Mouse (Mus musculus) stomach, embryonic 15.5 days (tissue): ENCODE measurements around the gene Pard3. TPM values are rescaled to one million over a fixed set of nuclear protein-coding genes. Genes with fewer than 3 reads are reported as not detected.

Source experiments
- ATAC-seq: fragments of 200-750 bp; cut with Nextera tagmentation; 2 replicates; pipeline ENCODE4 v1.8.0; 2017; ENCODE audit warnings: low read depth, moderate number of reproducible peaks, moderate TSS enrichment; ENCODE audit not compliant: insufficient read depth, low FRiP score
- H3K27ac ChIP-seq: fragments of 300-500 bp; sonication (generic); 2 replicates; pipeline ENCODE4 v1.5.1; 2015; ENCODE audit warnings: mild to moderate bottlenecking, inconsistent platforms
- H3K27me3 ChIP-seq: fragments of 300-500 bp; sonication (generic); replicated peaks from 2 replicates; pipeline ENCODE4 v1.6.1; 2015; ENCODE audit warnings: inconsistent platforms
- H3K36me3 ChIP-seq: fragments of 300-500 bp; sonication (generic); 2 replicates; pipeline ENCODE4 v1.6.1; 2015; ENCODE audit warnings: inconsistent platforms
- H3K4me1 ChIP-seq: fragments of 300-500 bp; sonication (generic); 2 replicates; pipeline ENCODE4 v1.6.1; 2015; ENCODE audit warnings: inconsistent platforms
- H3K4me2 ChIP-seq: fragments of 300-500 bp; sonication (generic); 2 replicates; pipeline ENCODE4 v1.6.1; 2015; ENCODE audit warnings: mild to moderate bottlenecking, inconsistent platforms
- H3K4me3 ChIP-seq: fragments of 300-500 bp; sonication (generic); replicated peaks from 2 replicates; pipeline ENCODE4 v1.5.1; 2015; ENCODE audit warnings: inconsistent platforms
- H3K9ac ChIP-seq: fragments of 300-500 bp; sonication (generic); 2 replicates; pipeline ENCODE4 v1.6.1; 2015; ENCODE audit warnings: inconsistent platforms
- H3K9me3 ChIP-seq: fragments of 300-500 bp; sonication (generic); 2 replicates; pipeline ENCODE4 v1.6.1; 2016; ENCODE audit warnings: inconsistent platforms
- WGBS: fragments of 180-500 bp; shearing (Covaris S2); methylation state at CpG from one replicate; pipeline ENCODE4 v1.1.7; 2015; 5-methylcytosine and 5-hydroxymethylcytosine counted together
- polyA plus RNA-seq: library from polyadenylated mRNA; unstranded; fragments of >200 nt; fragmentation: Nextera tagmentation; extraction: Ambion mirVana; gene quantifications from 2 replicates; pipeline ENCODE4 v1.2.1, GENCODE M21; 2015

The Pard3 gene
- polyA plus RNA-seq, 1 experiment from 2014 or later = 28.3 TPM

DNA sequence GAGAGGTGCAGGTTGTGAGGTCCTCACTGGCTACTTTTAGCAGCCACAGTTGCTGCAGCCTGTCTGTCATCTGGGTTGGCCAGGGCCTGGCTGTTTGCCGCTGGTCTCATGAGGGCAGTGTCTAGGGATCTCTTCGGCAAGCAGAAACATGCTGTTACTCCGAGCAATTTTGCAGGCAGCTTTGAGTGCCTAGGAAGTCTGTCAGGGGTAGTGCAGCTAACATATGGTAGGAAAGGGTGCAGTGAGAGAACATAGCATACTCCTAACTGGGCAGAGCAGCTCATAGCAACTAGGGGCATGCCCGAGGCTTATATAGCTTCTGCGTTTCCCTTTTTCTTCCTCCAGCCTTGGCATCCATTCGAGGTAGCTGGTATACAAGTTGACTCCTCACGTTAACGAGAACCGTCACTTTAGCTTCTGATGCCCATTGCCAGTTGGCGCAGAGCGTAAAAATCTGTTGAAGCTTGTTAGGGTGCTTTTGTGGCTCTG lies 54.7 kb downstream of the Pard3 start:
- no peak for ATAC-seq
- Histone ChIP-seq H3K4me3 (no peak overlapping the region), H3K4me1 (0 out of 2 replicates have a peak, but pooled peaks cover 6% of the 10 kb centered on the region), H3K27ac (no peak overlapping the region), H3K36me3 (no peaks in the 10 kb centered on the region), H3K27me3 (no peaks in the 10 kb centered on the region), H3K9ac (no peak overlapping the region), H3K4me2 (no peak overlapping the region), H3K9me3 (no peaks in the 10 kb centered on the region)
- whole genome bisulfite sequencing = 75% methylated on average over 11 of the region's 11 CpGs

DNA sequence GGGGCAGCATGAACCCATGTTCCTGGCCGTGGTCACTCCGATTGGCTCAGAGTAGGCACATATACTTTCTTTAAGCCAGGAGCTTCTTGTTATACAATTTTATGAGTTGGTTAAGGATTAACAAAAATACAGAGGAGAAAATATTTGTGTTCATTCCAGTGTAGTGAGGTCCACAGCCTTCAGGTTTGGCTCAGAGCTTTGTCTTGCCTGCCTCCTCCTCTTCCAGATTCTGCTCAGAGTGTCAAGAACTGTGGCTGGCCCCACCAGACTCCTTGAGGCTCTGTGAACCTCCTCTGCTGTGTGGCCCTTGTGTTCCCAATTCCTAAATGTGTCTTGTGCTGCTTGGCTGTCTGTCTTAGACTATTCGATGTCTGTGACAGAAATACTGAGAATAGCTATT lies 59.7 kb downstream of the Pard3 start:
- Histone ChIP-seq H3K9ac (no peak overlapping the region), H3K9me3 (no peaks in the 10 kb centered on the region), H3K4me3 (no peak overlapping the region), H3K4me1 (peaks cover 8% of the 10 kb centered on the region; the same call in 1 of the 2 replicates), H3K4me2 (no peak overlapping the region), H3K27ac (no peak overlapping the region), H3K36me3 (no peaks in the 10 kb centered on the region), H3K27me3 (no peaks in the 10 kb centered on the region)
- ATAC-seq = no peak
- 72% methylated on average over 3 of the region's 3 CpGs for WGBS

DNA sequence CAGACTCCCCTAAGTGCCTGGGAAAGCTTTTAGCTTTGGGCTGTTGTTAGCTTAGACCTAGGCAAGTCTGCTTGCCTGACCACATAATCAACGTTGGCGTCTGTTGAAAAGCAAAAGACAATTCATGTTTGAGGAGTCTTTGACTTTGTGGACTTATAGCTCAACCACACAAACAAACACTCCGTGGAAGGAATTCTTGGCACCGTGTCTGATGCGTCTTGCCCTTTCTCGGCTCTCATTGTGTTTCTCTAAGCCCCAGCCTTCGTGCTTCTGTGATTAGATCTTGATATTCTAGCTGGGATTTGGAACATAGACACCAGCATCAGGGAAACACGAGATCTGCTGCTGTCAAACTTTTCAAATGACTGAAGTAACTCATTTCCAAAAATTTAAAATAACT lies 61.1 kb downstream of the Pard3 start:
- Histone ChIP-seq H3K9me3 (no peaks in the 10 kb centered on the region), H3K36me3 (no peaks in the 10 kb centered on the region), H3K4me1 (peaks cover 12% of the 10 kb centered on the region), H3K4me3 (no peak overlapping the region), H3K27me3 (no peaks in the 10 kb centered on the region), H3K27ac (no peak overlapping the region), H3K4me2 (no peak overlapping the region), H3K9ac (no peak overlapping the region)
- no peak for ATAC-seq
- 41% methylated on average over 8 of the region's 8 CpGs for WGBS

DNA sequence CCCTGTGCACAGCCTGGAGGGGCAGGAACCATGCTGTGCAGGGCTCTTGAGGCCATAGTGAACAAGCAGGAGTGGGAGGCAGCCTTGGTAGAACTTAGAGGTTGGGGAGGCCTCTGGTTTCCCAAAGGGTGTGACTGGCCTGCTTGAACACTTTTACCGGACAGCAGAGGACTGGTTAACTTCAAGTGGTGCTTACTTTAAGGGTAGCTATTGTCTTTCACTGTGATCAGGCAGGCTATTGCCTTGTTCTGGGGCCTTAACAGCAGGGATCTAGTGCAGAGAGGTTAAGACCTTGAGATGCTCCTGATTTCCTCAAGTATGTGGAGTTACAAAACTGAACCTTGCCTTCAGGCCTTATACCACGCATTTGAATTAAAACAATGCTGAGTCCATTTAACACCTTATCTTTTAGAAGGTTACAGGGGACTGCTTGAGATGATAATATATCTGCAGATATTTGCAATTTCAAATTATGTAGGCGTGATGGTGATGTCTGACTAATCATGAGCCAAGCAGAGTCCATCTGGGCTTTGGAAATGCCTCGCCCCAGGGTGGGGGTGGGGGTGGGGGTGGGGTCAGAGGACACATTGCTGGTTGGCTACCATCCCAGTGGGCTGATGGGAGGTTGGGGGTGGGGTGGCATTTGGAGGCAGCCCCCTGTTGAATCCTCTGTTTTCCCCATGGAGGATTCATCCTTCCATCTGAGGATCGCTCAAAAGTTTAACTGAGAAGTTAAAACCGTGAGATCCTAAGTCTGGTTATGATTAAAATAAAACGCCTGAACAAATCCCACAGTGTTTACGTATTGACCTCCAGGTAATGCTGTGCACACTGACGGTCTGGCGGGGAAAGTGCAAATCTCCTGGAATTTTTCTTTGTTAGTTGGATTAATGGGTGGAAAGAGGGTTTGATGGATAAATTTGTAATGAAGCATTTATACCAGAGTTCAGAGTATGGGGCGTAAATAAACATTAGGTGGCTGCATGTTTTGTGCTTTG lies 62.3 kb downstream of the Pard3 start:
- Histone ChIP-seq H3K9ac (no peak overlapping the region), H3K27ac (no peak overlapping the region)
- WGBS = 39% methylated on average over 11 of the region's 11 CpGs

DNA sequence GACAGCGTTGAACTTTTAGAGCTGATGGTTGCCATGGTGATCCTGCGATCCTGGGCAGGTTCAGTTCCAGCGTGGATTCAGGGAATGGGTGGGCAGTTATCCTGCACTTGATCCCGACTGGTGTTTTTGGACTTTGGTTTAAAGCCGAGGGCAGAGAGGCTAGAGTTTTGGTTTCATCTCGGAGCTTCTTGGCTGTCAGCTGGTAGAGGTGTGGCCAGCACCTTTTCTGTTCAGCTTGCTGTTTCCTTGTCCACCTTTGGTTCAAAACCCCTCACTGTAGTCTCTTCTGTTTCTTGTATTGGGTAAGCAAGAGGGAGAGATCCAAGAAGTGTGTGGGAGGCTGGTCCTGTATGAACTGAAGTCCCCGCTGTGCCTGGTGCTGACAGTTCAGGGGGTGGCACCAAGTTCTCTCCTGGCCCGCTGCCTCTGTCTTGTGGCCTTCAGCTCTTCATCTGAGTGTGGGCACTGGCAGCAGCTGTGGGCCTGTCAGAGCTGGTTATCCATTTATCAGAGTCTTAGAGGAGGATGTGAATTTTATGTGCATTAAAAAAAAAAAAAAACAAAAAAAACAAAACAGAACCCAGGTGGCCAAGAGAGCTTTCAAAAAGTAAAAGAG lies 65.2 kb downstream of the Pard3 start:
- Histone ChIP-seq H3K9ac (no peak overlapping the region), H3K4me3 (no peak overlapping the region), H3K4me1 (peaks cover 12% of the 10 kb centered on the region), H3K27ac (no peak overlapping the region), H3K9me3 (no peaks in the 10 kb centered on the region), H3K36me3 (no peaks in the 10 kb centered on the region), H3K4me2 (no peak overlapping the region), H3K27me3 (no peaks in the 10 kb centered on the region)
- no peak for ATAC-seq
- WGBS = 39% methylated on average over 8 of the region's 8 CpGs

More for the DNA sequence above, 62.3 kb downstream of the Pard3 start:
- H3K36me3 ChIP-seq = no peaks in the 10 kb centered on the region
- no peaks in the 10 kb centered on the region for H3K27me3 ChIP-seq
- H3K9me3 ChIP-seq = no peaks in the 10 kb centered on the region
- no peak; the same call in 1 of the 2 replicates for ATAC-seq
- no peak overlapping the region for H3K4me3 ChIP-seq
- peaks cover 12% of the 10 kb centered on the region for H3K4me1 ChIP-seq
- H3K4me2 ChIP-seq = no peak overlapping the region

DNA sequence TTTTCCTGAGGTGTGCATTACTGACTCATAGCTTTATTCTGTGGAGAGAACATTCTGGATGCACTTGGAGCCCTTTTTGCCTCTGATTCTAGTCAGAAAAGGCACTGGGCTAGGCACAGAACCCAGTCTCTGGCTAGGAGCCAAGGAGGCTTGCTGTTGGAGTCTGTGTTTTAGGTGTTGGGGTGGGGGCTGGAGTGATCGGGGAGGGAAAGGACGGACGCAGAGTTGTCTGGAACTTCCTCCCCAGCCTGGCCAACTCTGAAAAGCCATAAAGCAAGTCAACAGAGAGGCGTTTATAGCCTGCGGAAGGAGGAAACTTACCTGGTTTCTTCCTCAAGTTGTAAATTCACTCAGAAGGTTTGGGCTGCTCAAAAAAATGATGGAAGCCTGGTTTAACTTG lies 70.6 kb downstream of the Pard3 start:
- ATAC-seq = no peak
- no peak overlapping the region for H3K27ac ChIP-seq
- no peak overlapping the region for H3K9ac ChIP-seq
- no peak overlapping the region for H3K4me3 ChIP-seq
- peaks cover 17% of the 10 kb centered on the region for H3K4me1 ChIP-seq
- no peak overlapping the region for H3K4me2 ChIP-seq
- 44% methylated on average over 5 of the region's 5 CpGs for WGBS
- H3K36me3 ChIP-seq = no peaks in the 10 kb centered on the region
- H3K9me3 ChIP-seq = no peaks in the 10 kb centered on the region
- no peaks in the 10 kb centered on the region for H3K27me3 ChIP-seq

DNA sequence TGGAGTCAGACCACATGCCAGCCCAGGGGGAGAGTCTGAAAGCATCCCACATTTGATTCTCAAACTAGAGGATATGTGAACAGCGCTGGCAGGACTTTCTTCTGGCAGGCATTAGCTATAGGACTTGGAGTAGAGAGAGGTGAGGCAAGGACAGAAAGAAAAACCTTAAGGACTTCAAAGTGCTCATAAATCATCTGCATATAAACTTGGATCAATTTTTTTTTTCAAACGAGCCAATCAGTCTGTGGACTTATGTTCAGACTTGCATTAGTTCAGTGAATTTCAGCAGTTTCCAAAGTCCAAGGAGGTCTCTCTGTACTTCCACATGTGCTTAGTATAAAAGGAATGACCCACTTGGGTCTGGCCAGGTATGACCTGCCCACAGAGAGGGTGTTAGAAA lies 72.5 kb downstream of the Pard3 start:
- WGBS = 39% methylated on average over 2 of the region's 2 CpGs
- Histone ChIP-seq H3K27ac (no peak overlapping the region), H3K4me2 (no peak overlapping the region), H3K4me3 (no peak overlapping the region), H3K4me1 (peaks cover 17% of the 10 kb centered on the region), H3K9me3 (no peaks in the 10 kb centered on the region), H3K36me3 (no peaks in the 10 kb centered on the region), H3K27me3 (no peaks in the 10 kb centered on the region), H3K9ac (no peak overlapping the region)
- ATAC-seq = no peak

DNA sequence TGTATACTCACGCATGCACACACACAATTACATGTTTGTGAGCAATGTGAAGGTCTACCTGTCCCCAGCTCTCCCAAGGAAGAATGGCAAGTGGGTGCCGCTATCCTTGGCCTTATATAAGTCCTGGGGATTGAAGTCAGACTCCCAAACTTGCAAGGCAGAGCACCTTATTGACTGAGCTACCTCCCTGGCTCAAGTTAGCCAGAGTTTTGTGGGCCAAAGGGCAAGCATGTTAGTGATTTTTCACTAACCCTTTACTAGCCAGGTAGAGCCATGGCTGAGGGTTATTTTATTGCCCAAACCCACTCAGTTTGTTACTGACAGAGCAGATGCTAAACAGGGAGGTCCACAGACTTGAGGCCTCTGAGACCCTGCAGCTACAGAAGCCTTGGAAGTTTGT lies 73.1 kb downstream of the Pard3 start:
- Histone ChIP-seq H3K36me3 (no peaks in the 10 kb centered on the region), H3K27me3 (no peaks in the 10 kb centered on the region), H3K9me3 (no peaks in the 10 kb centered on the region), H3K27ac (no peak overlapping the region), H3K4me3 (no peak overlapping the region), H3K4me1 (peaks cover 17% of the 10 kb centered on the region), H3K4me2 (no peak overlapping the region), H3K9ac (no peak overlapping the region)
- 78% methylated on average over 2 of the region's 2 CpGs for WGBS
- no peak for ATAC-seq

DNA sequence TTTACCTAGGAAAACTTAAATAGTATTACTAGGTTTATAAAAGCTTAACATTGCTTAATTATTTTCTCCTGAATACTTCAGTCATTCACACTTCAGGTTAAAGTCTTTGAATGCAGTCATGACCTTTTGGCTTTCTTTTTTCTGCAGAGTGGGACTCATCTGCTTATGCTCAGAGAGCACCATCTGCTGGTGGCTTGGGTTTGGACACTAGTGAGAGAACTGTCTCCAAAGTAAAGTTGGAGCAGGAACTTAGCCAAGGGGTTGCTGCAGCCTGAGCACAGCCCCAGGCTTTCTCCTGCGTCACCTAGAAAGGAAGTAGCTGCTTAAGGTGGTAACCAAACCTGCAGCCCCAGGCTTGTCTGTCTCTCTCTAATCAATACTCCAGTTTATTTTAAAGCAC lies 75.5 kb downstream of the Pard3 start:
- H3K9me3 ChIP-seq = no peaks in the 10 kb centered on the region
- H3K9ac ChIP-seq = no peak overlapping the region
- no peaks in the 10 kb centered on the region for H3K36me3 ChIP-seq
- H3K27me3 ChIP-seq = no peaks in the 10 kb centered on the region
- H3K4me3 ChIP-seq = no peak overlapping the region
- no peak overlapping the region for H3K4me2 ChIP-seq
- ATAC-seq = no peak
- H3K4me1 ChIP-seq = peaks cover 24% of the 10 kb centered on the region
- 17% methylated on average over 1 of the region's 1 CpGs for WGBS
- H3K27ac ChIP-seq = no peak overlapping the region

DNA sequence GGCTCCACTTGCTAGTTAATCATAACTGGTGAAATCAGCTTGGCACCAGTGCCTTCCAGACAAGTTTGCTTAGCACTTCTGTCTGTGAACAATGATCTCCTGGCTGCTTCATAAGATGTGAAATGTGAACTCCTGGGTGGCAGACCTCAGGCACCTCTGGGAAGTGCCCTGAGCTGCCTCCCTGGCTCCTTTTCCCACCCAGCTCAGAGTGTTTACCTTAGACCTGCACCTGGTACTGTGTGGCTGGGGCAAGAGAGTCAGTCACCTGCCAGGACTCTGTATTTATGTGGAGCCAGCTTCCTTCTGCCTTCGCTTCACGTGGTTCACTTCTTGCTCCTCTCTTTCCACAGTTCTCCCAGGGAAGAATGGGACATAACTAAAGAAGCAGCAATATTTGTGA lies 77.3 kb downstream of the Pard3 start:
- WGBS = 83% methylated on average over 2 of the region's 2 CpGs
- no peak for ATAC-seq

DNA sequence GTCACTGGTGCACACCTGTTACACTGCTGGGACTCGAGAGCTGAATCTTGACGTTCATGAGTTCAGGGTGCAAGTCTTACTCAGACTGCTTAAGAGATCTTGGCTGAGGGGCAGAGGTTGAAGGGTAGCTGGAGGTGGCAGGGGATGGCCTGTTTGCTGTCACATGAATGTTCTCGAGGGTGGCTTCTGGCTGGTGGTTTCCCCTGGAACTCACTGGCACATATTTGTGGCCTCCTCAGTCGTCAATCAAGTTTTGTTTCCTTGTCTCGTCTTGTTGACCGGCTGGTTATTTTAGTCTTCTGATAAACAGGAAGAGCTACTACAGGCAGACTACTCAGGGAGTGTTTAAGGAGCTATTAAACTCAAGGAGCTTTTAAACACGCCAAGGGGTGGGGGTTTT lies 79.9 kb downstream of the Pard3 start:
- Histone ChIP-seq H3K4me1 (peaks cover 29% of the 10 kb centered on the region), H3K9ac (no peak overlapping the region), H3K4me2 (no peak overlapping the region), H3K27me3 (no peaks in the 10 kb centered on the region), H3K36me3 (no peaks in the 10 kb centered on the region), H3K9me3 (no peaks in the 10 kb centered on the region), H3K27ac (no peak overlapping the region), H3K4me3 (no peak overlapping the region)
- no peak for ATAC-seq
- 22% methylated on average over 7 of the region's 7 CpGs for WGBS

More for the DNA sequence above, 77.3 kb downstream of the Pard3 start:
- H3K4me1 ChIP-seq = peaks cover 29% of the 10 kb centered on the region
- no peak overlapping the region for H3K9ac ChIP-seq
- H3K9me3 ChIP-seq = no peaks in the 10 kb centered on the region
- H3K27ac ChIP-seq = no peak overlapping the region
- no peak overlapping the region for H3K4me2 ChIP-seq
- H3K27me3 ChIP-seq = no peaks in the 10 kb centered on the region
- no peak overlapping the region for H3K4me3 ChIP-seq
- no peaks in the 10 kb centered on the region for H3K36me3 ChIP-seq

DNA sequence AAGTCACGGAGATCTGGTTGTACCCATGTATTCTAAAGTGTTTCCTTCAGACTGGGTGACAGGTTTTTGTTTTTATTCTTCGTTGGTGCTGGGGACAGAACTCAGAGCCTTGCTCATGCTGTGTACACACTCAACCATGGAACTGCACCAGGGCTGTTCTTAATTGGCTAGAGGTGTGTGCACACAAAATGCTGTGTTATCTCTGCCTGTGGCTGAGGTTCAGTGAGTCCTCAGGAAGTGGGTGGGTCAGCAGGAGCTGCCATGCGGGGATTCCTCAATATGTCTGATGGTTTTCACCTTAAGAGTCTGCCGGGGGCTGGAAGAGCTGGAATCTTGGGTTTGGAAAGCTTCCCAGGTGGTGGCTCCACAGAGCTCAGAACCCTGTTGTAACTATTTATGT lies 80.9 kb downstream of the Pard3 start:
- H3K27ac ChIP-seq = peak overlapping the region; percentile 19; the same call in 1 of the 2 replicates
- ATAC-seq = no peak; the same call in 1 of the 2 replicates

More for the DNA sequence above, 80.9 kb downstream of the Pard3 start:
- no peaks in the 10 kb centered on the region for H3K9me3 ChIP-seq
- WGBS = 37% methylated on average over 4 of the region's 4 CpGs
- H3K4me3 ChIP-seq = no peak overlapping the region
- H3K4me1 ChIP-seq = peaks cover 33% of the 10 kb centered on the region
- no peak overlapping the region for H3K9ac ChIP-seq
- no peaks in the 10 kb centered on the region for H3K27me3 ChIP-seq
- 0 out of 2 replicates have a peak overlapping the region, but pooled peaks have one; percentile 8 for H3K4me2 ChIP-seq
- H3K36me3 ChIP-seq = no peaks in the 10 kb centered on the region
